Mouse (Mus musculus) limb, embryonic 12.5 days (tissue): ENCODE results near the gene Pole4. TPM values are rescaled to one million over a fixed set of nuclear protein-coding genes. Genes with fewer than 3 reads are reported as not detected.

Experiments
- ATAC-seq: fragments of 200-750 bp; cut with Nextera tagmentation; 2 replicates; pipeline ENCODE4 v1.8.0; 2017; ENCODE audit warnings: low read depth, moderate TSS enrichment; ENCODE audit not compliant: insufficient number of reproducible peaks, insufficient read depth, low FRiP score, low TSS enrichment
- H3K27ac ChIP-seq: fragments of 300-500 bp; sonication (generic); 2 replicates; pipeline ENCODE4 v1.5.1; 2016; ENCODE audit warnings: mild to moderate bottlenecking, moderate library complexity
- H3K27me3 ChIP-seq: fragments of 300-500 bp; sonication (generic); 2 replicates; pipeline ENCODE4 v1.6.1; 2016; ENCODE audit warnings: mild to moderate bottlenecking, moderate library complexity
- H3K36me3 ChIP-seq: fragments of 300-500 bp; sonication (generic); 2 replicates; pipeline ENCODE4 v1.6.1; 2016; ENCODE audit warnings: mild to moderate bottlenecking, moderate library complexity
- H3K4me1 ChIP-seq: fragments of 300-500 bp; sonication (generic); replicated peaks from 2 replicates; pipeline ENCODE4 v1.6.1; 2016
- H3K4me2 ChIP-seq: fragments of 300-500 bp; sonication (generic); 2 replicates; pipeline ENCODE4 v1.6.1; 2016; ENCODE audit warnings: mild to moderate bottlenecking, moderate library complexity
- H3K4me3 ChIP-seq: fragments of 300-500 bp; sonication (generic); replicated peaks from 2 replicates; pipeline ENCODE4 v1.5.1; 2016; ENCODE audit warnings: mild to moderate bottlenecking
- H3K9ac ChIP-seq: fragments of 300-500 bp; sonication (generic); replicated peaks from 2 replicates; pipeline ENCODE4 v1.6.1; 2016; ENCODE audit warnings: mild to moderate bottlenecking, moderate library complexity
- H3K9me3 ChIP-seq: fragments of 300-500 bp; sonication (generic); 2 replicates; pipeline ENCODE4 v1.6.1; 2016; ENCODE audit warnings: mild to moderate bottlenecking, moderate library complexity
- WGBS: fragments of 180-500 bp; shearing (Covaris S2); methylation state at CpG from one replicate; pipeline ENCODE4 v1.1.7; 2016; 5-methylcytosine and 5-hydroxymethylcytosine counted together
- polyA plus RNA-seq: library from polyadenylated mRNA; unstranded; fragments of >200 nt; fragmentation: Nextera tagmentation; extraction: Ambion mirVana; gene quantifications from 2 replicates; pipeline ENCODE4 v1.2.1, GENCODE M21; 2016

The Pole4 gene
- polyA plus RNA-seq, 1 experiment from 2014 or later, result 101 TPM

DNA sequence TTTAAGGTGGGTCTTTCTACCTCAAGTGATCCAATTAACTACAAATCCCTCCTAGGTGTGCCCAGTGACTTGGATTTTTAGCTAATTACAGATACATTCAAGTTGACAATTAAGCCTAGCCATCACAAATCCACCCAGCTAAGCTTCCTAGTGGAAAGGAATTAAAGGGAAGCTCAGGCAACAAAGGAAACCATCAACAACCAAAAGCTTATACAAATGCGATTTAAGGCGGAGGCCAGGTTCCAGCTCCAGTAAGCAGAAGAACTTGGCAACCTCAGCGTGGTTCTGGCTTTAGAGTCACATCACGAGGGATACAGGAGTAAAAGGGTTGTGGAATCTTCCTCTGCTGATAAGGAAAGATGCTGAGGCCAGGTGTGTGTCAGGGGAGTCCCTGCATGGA is 92.0 kb downstream of the Pole4 start:
- no peak for ATAC-seq
- no peak overlapping the region for H3K27ac ChIP-seq
- H3K4me2 ChIP-seq, result no peak overlapping the region
- no peak overlapping the region for H3K4me3 ChIP-seq
- H3K9me3 ChIP-seq, result peaks cover 6% of the 10 kb centered on the region; the same call in 1 of the 2 replicates
- H3K4me1 ChIP-seq, result no peaks in the 10 kb centered on the region
- H3K9ac ChIP-seq, result no peak overlapping the region
- no peaks in the 10 kb centered on the region for H3K27me3 ChIP-seq
- 71% methylated on average over 4 of the region's 4 CpGs for WGBS
- H3K36me3 ChIP-seq, result no peaks in the 10 kb centered on the region

GRCm38 (mm10) chr6:82611049-82611448 is 94.1 kb downstream of the Pole4 start:
- Histone ChIP-seq H3K9ac (no peak overlapping the region), H3K9me3 (no peaks in the 10 kb centered on the region), H3K4me1 (no peaks in the 10 kb centered on the region), H3K27ac (no peak overlapping the region), H3K27me3 (no peaks in the 10 kb centered on the region), H3K36me3 (no peaks in the 10 kb centered on the region), H3K4me3 (no peak overlapping the region), H3K4me2 (no peak overlapping the region)
- WGBS, result 79% methylated on average over 9 of the region's 9 CpGs
- ATAC-seq, result peak; percentile 47; the same call in 1 of the 2 replicates

GRCm38 (mm10) chr6:82609339-82609926 is 95.7 kb downstream of the Pole4 start:
- H3K4me1 ChIP-seq, result peaks cover 3% of the 10 kb centered on the region; the same call in 1 of the 2 replicates
- WGBS, result 86% methylated on average over 7 of the region's 7 CpGs
- no peaks in the 10 kb centered on the region for H3K9me3 ChIP-seq
- no peak overlapping the region for H3K27ac ChIP-seq
- H3K4me2 ChIP-seq, result no peak overlapping the region
- no peaks in the 10 kb centered on the region for H3K27me3 ChIP-seq
- no peak overlapping the region for H3K9ac ChIP-seq
- no peak for ATAC-seq
- no peaks in the 10 kb centered on the region for H3K36me3 ChIP-seq
- no peak overlapping the region for H3K4me3 ChIP-seq

GRCm38 (mm10) chr6:82608756-82609155 is 96.4 kb downstream of the Pole4 start:
- Histone ChIP-seq H3K4me3 (no peak overlapping the region), H3K9ac (no peak overlapping the region), H3K36me3 (no peaks in the 10 kb centered on the region), H3K27me3 (no peaks in the 10 kb centered on the region), H3K27ac (no peak overlapping the region), H3K4me2 (no peak overlapping the region), H3K9me3 (no peaks in the 10 kb centered on the region), H3K4me1 (peaks cover 3% of the 10 kb centered on the region; the same call in 1 of the 2 replicates)
- no peak for ATAC-seq
- 88% methylated on average over 4 of the region's 4 CpGs for WGBS

DNA sequence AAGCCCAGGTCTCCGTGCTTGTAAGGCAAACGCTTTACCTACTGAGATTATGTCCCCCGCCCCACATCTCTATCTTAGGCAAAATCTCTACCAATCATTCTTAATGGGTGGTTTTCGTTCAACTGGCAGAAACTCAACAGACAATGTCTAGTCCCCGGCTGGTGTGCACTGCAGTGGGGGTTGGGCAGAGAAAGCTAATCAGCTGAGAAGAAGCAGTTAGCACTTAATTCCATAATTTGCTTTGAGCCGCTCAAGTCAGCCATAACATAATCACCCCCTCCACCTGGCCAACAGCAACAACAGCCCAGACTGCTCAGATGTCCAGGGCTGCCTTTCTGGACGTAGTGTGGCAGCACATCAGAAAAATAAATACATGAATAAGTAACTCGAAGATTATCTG is 100.4 kb downstream of the Pole4 start:
- Histone ChIP-seq H3K9ac (no peak overlapping the region), H3K4me3 (no peak overlapping the region), H3K9me3 (no peaks in the 10 kb centered on the region), H3K4me1 (peaks cover 3% of the 10 kb centered on the region; the same call in 1 of the 2 replicates), H3K36me3 (no peaks in the 10 kb centered on the region), H3K27me3 (no peaks in the 10 kb centered on the region), H3K27ac (no peak overlapping the region), H3K4me2 (no peak overlapping the region)
- 66% methylated on average over 8 of the region's 8 CpGs for WGBS
- no peak for ATAC-seq

- Histone ChIP-seq H3K9me3 (no peaks in the 10 kb centered on the region), H3K4me2 (no peak overlapping the region), H3K27me3 (no peaks in the 10 kb centered on the region), H3K4me1 (peaks cover 3% of the 10 kb centered on the region; the same call in 1 of the 2 replicates), H3K4me3 (no peak overlapping the region), H3K27ac (no peak overlapping the region), H3K36me3 (no peaks in the 10 kb centered on the region), H3K9ac (no peak overlapping the region)
- WGBS, result 34% methylated on average over 2 of the region's 2 CpGs
- ATAC-seq, result no peak
Observed at GRCm38 (mm10) chr6:82603665-82604064, 101.5 kb downstream of the Pole4 start.

GRCm38 (mm10) chr6:82603228-82603627 is 101.9 kb downstream of the Pole4 start:
- Histone ChIP-seq H3K4me1 (peaks cover 3% of the 10 kb centered on the region; the same call in 1 of the 2 replicates), H3K9me3 (no peaks in the 10 kb centered on the region), H3K27ac (no peak overlapping the region), H3K4me2 (no peak overlapping the region), H3K27me3 (no peaks in the 10 kb centered on the region), H3K9ac (no peak overlapping the region), H3K4me3 (no peak overlapping the region), H3K36me3 (no peaks in the 10 kb centered on the region)
- WGBS, result 80% methylated on average over 9 of the region's 9 CpGs
- no peak for ATAC-seq

- no peak overlapping the region for H3K4me2 ChIP-seq
- no peaks in the 10 kb centered on the region for H3K36me3 ChIP-seq
- no peak overlapping the region for H3K9ac ChIP-seq
- 0 out of 2 replicates have a peak, but pooled peaks cover 2% of the 10 kb centered on the region for H3K27me3 ChIP-seq
- ATAC-seq, result no peak
- 0 out of 2 replicates have a peak, but pooled peaks cover 5% of the 10 kb centered on the region for H3K9me3 ChIP-seq
- peaks cover 7% of the 10 kb centered on the region for H3K4me1 ChIP-seq
- no peak overlapping the region for H3K4me3 ChIP-seq
- H3K27ac ChIP-seq, result no peak overlapping the region
- 40% methylated on average over 8 of the region's 8 CpGs for WGBS
Observed at GRCm38 (mm10) chr6:82595461-82596090, 109.6 kb downstream of the Pole4 start.

DNA sequence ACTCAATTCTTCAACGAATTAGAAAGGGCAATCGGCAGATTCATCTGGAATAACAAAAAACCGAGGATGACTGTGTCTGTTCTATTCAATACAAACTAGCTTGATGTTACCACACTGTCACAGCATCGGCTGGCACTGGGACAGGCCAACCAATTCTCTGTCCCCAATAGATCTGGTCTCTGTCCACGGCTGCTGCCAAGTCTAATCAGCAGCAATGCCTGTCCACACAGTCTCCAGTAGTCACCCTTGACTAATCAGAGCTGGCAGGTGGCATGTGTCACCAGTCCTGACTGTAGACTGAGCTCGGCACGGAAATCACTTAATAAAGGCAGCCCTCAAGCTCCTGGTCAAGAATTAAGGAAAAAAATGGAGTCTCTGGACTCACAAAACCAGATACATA is 115.8 kb downstream of the Pole4 start:
- Histone ChIP-seq H3K36me3 (no peaks in the 10 kb centered on the region), H3K9ac (no peak overlapping the region), H3K9me3 (no peaks in the 10 kb centered on the region), H3K4me3 (no peak overlapping the region), H3K4me2 (no peak overlapping the region), H3K27me3 (0 out of 2 replicates have a peak, but pooled peaks cover 2% of the 10 kb centered on the region), H3K4me1 (no peaks in the 10 kb centered on the region), H3K27ac (no peak overlapping the region)
- no peak for ATAC-seq
- 90% methylated on average over 7 of the region's 7 CpGs for WGBS

DNA sequence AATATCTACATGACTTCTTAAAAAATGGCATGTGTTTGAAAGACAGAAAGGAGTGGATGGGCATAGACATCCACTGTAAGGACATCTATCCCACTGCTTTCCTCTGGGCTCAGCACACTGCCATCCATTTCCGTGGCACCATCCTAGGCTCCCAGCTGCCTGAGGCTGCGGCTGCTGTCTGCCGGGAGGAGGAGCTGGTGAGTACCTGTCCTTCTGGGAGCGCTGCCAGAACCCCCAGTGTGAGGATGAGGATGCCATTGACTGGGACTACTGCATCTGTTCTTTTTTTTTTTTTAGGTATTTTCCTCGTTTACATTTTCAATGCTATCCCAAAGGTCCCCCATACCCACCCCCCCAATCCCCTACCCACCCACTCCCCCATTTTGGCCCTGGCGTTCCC is 119.8 kb downstream of the Pole4 start:
- ATAC-seq, result no peak
- Histone ChIP-seq H3K36me3 (no peaks in the 10 kb centered on the region), H3K27ac (no peak overlapping the region), H3K4me1 (no peaks in the 10 kb centered on the region), H3K9ac (no peak overlapping the region), H3K4me3 (no peak overlapping the region), H3K27me3 (no peaks in the 10 kb centered on the region), H3K9me3 (peaks cover 7% of the 10 kb centered on the region; the same call in 1 of the 2 replicates), H3K4me2 (no peak overlapping the region)
- 52% methylated on average over 6 of the region's 6 CpGs for WGBS

DNA sequence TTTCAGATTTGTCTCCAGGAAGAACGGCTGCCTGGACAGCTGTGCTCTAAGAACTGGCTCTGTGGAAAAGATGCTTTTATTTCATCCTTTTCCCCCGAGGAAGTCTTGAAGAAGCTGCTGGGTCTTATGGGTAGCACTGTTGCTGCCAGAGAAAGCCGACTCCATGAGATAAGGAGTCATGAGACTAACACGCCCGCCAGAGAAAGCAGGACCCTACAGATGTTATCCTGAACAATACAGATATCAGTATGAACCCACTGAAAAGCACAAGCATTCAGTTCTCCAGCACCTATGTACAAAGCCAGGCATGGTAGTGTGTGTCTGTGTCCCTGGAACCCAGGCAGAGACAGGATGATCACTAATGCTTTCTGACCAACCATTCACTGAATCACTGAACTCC is 129.7 kb downstream of the Pole4 start:
- Histone ChIP-seq H3K4me2 (no peak overlapping the region), H3K36me3 (no peaks in the 10 kb centered on the region), H3K4me3 (no peak overlapping the region), H3K9me3 (no peaks in the 10 kb centered on the region), H3K9ac (no peak overlapping the region), H3K4me1 (no peaks in the 10 kb centered on the region), H3K27me3 (no peaks in the 10 kb centered on the region), H3K27ac (no peak overlapping the region)
- ATAC-seq, result no peak
- 85% methylated on average over 5 of the region's 5 CpGs for WGBS
